Comparison of ENCODE assay signal across 9 mouse cellular contexts in genomic region chr6:28460534-28460933, GRCm38 (mm10). TPM values are rescaled to one million over a fixed set of nuclear protein-coding genes. Genes with fewer than 3 reads are reported as not detected.
A peak's percentile ranks its signal among the peaks of the same experiment; 100 is the strongest.
DNase-seq lines count a peak whose midpoint lies in the region; ATAC-seq lines count a peak whose summit lies in the region.
"Had no signal": no experiment of that assay in that cellular context is flagged by ENCODE, and none has a peak within 500 bp of the region (broad histone marks: within the 10 kb centered on the region; RNA-seq: fewer than 3 reads in every experiment).

No protein-coding gene starts in this region.

- peak; percentile 54 for ATAC-seq in CD4-positive, CD25-positive, alpha-beta regulatory T cell, adult 4 months
- peak; percentile 88 for ATAC-seq in megakaryocyte, adult 5-6 weeks (ENCODE audit: poor library complexity, severe bottlenecking)

- H3K4me3 ChIP-seq in heart, embryonic 10.5 days = no peak overlapping the region
- H3K4me3 ChIP-seq: embryonic facial prominence, embryonic 15.5 days had no signal

- H3K27me3 ChIP-seq in heart, embryonic 10.5 days (ENCODE audit: insufficient read depth, poor library complexity, severe bottlenecking) = no peaks in the 10 kb centered on the region
- H3K27me3 ChIP-seq: embryonic facial prominence, embryonic 15.5 days had no signal

- DNase-seq in adrenal gland, adult (ENCODE audit: inconsistent age in 2 of 2, low spot score in 1 of 2) = peak; percentile 66 to 90
- DNase-seq in cerebellum, postnatal 4 days (ENCODE audit: low spot score in 2 of 2) = peak; percentile 47 to 63
- peak; percentile 83 for DNase-seq in heart, embryonic 10.5 days (ENCODE audit: low spot score)
- peak; percentile 65 to 80 for DNase-seq in left cerebral cortex, adult 18-20 months (ENCODE audit: low spot score in 2 of 2)
- DNase-seq in spleen, postnatal 10 days (ENCODE audit: low spot score in 2 of 2) = peak; percentile 35 to 68

- H3K27ac ChIP-seq in heart, embryonic 10.5 days = no peak overlapping the region
- H3K27ac ChIP-seq: embryonic facial prominence, embryonic 15.5 days had no signal

- WGBS in heart, embryonic 10.5 days = 4% methylated on average over 5 of the region's 5 CpGs

- no peaks in the 10 kb centered on the region for H3K4me1 ChIP-seq in heart, embryonic 10.5 days
- H3K4me1 ChIP-seq: embryonic facial prominence, embryonic 15.5 days had no signal

- H3K36me3 ChIP-seq in heart, embryonic 10.5 days = no peaks in the 10 kb centered on the region
- H3K36me3 ChIP-seq: embryonic facial prominence, embryonic 15.5 days had no signal

- H3K9me3 ChIP-seq in heart, embryonic 10.5 days = no peaks in the 10 kb centered on the region
- H3K9me3 ChIP-seq: embryonic facial prominence, embryonic 15.5 days had no signal

RNA-seq across cellular contexts. Expression of gene Pax4, which starts 11.4 kb away (rescaled TPM):
- polyA plus RNA-seq in CD4-positive, CD25-positive, alpha-beta regulatory T cell, adult 4 months (2017; shearing (Covaris generic)) = not detected
- not detected in 2 replicates for polyA plus RNA-seq in heart, embryonic 10.5 days (2016; fragmentation: Nextera tagmentation; extraction: Ambion mirVana)
- not detected for total RNA-seq in left cerebral cortex, adult 18-20 months (2021)
- not detected in 2 replicates for total RNA-seq in megakaryocyte, adult 5-6 weeks (2015)
- not detected in 2 replicates for total RNA-seq in megakaryocyte, adult 5-6 weeks (2017)
- polyA plus RNA-seq: embryonic facial prominence, embryonic 15.5 days; lung, embryonic 16.5 days had no signal

RNA-seq across cellular contexts. Expression of gene Snd1, which starts 14.4 kb away (rescaled TPM):
- polyA plus RNA-seq in CD4-positive, CD25-positive, alpha-beta regulatory T cell, adult 4 months (2017; shearing (Covaris generic)) = 10 to 100 TPM; 46.2 to 67.2 TPM
- polyA plus RNA-seq in heart, embryonic 10.5 days (2016; fragmentation: Nextera tagmentation; extraction: Ambion mirVana) = 114 and 120 TPM in 2 replicates
- total RNA-seq in left cerebral cortex, adult 18-20 months (2021) = 10 to 100 TPM; 80.5 to 83.0 TPM
- 40.2 and 46.7 TPM in 2 replicates for total RNA-seq in megakaryocyte, adult 5-6 weeks (2015)
- 76.9 and 86.3 TPM in 2 replicates for total RNA-seq in megakaryocyte, adult 5-6 weeks (2017)

RNA-seq across cellular contexts. Expression of gene Gcc1, which starts 32.3 kb away (rescaled TPM):
- 10 to 100 TPM in 1 of 2 experiments, 1 to 10 TPM in 1; 7.9 to 15.8 TPM for polyA plus RNA-seq in CD4-positive, CD25-positive, alpha-beta regulatory T cell, adult 4 months (2017; shearing (Covaris generic))
- 7.0 and 7.6 TPM in 2 replicates for polyA plus RNA-seq in heart, embryonic 10.5 days (2016; fragmentation: Nextera tagmentation; extraction: Ambion mirVana)
- 10 to 100 TPM; 20.2 to 20.7 TPM for total RNA-seq in left cerebral cortex, adult 18-20 months (2021)
- 4.2 and 4.8 TPM in 2 replicates for total RNA-seq in megakaryocyte, adult 5-6 weeks (2015)
- total RNA-seq in megakaryocyte, adult 5-6 weeks (2017) = 14.2 and 19.7 TPM in 2 replicates

RNA-seq across cellular contexts. Expression of gene Fscn3, which starts 32.9 kb away (rescaled TPM):
- polyA plus RNA-seq in CD4-positive, CD25-positive, alpha-beta regulatory T cell, adult 4 months (2017; shearing (Covaris generic)) = not detected
- polyA plus RNA-seq in heart, embryonic 10.5 days (2016; fragmentation: Nextera tagmentation; extraction: Ambion mirVana) = not detected in 2 replicates
- not detected for total RNA-seq in left cerebral cortex, adult 18-20 months (2021)
- not detected in 2 replicates for total RNA-seq in megakaryocyte, adult 5-6 weeks (2015)
- not detected in 2 replicates for total RNA-seq in megakaryocyte, adult 5-6 weeks (2017)
- polyA plus RNA-seq: embryonic facial prominence, embryonic 15.5 days had no signal

RNA-seq across cellular contexts. Expression of gene Arf5, which starts 37.2 kb away (rescaled TPM):
- polyA plus RNA-seq in CD4-positive, CD25-positive, alpha-beta regulatory T cell, adult 4 months (2017; shearing (Covaris generic)) = 10 to 100 TPM; 27.3 to 43.4 TPM
- 273 and 310 TPM in 2 replicates for polyA plus RNA-seq in heart, embryonic 10.5 days (2016; fragmentation: Nextera tagmentation; extraction: Ambion mirVana)
- total RNA-seq in left cerebral cortex, adult 18-20 months (2021) = 100 to 1,000 TPM; 252 TPM
- 68.1 and 109 TPM in 2 replicates for total RNA-seq in megakaryocyte, adult 5-6 weeks (2015)
- total RNA-seq in megakaryocyte, adult 5-6 weeks (2017) = 48.1 and 70.7 TPM in 2 replicates
